21 mouse cellular contexts compared by ENCODE assay signal in genomic region chr6:15486909-15487308, GRCm38 (mm10).
"Had no signal": no experiment of that assay in that cellular context is flagged by ENCODE, and none has a peak within 500 bp of the region (broad histone marks: within the 10 kb centered on the region; RNA-seq: fewer than 3 reads in every experiment).

No protein-coding gene starts in this region.

- H3K27me3 ChIP-seq: liver, embryonic 13.5 days; liver, embryonic 15.5 days; lung, embryonic 15.5 days; megakaryocyte, embryonic 14.5 days; neural tube, embryonic 13.5 days; neural tube, embryonic 15.5 days had no signal

- H3K9me3 ChIP-seq: liver, embryonic 13.5 days; liver, embryonic 15.5 days; lung, embryonic 15.5 days; megakaryocyte, embryonic 14.5 days; neural tube, embryonic 13.5 days; neural tube, embryonic 15.5 days had no signal

- H3K36me3 ChIP-seq: liver, embryonic 13.5 days; liver, embryonic 15.5 days; lung, embryonic 15.5 days; neural tube, embryonic 13.5 days; neural tube, embryonic 15.5 days had no signal

- H3K27ac ChIP-seq: liver, embryonic 13.5 days; liver, embryonic 15.5 days; lung, embryonic 15.5 days; macrophage; neural tube, embryonic 13.5 days; neural tube, embryonic 15.5 days had no signal

- H3K4me2 ChIP-seq: liver, embryonic 11.5 days; liver, embryonic 13.5 days; liver, embryonic 15.5 days; lung, embryonic 15.5 days; neural tube, embryonic 13.5 days; neural tube, embryonic 15.5 days had no signal

- ATAC-seq: liver, postnatal 0 days; lung, postnatal 0 days had no signal

- H3K9ac ChIP-seq: liver, embryonic 13.5 days; liver, embryonic 15.5 days; liver, postnatal 0 days; lung, embryonic 15.5 days; neural tube, embryonic 13.5 days; neural tube, embryonic 15.5 days had no signal

- DNase-seq: liver, embryonic 13.5 days; liver, postnatal 0 days; lung, adult 2 months; lung, postnatal 14 days; lung, postnatal 36 days; right cerebral cortex, adult 18-20 months; right cerebral cortex, postnatal 25 days; right cerebral cortex, postnatal 4 days; spleen, adult 18-20 months; thymus, adult 18-20 months; thymus, postnatal 14 days; thymus, postnatal 36 days had no signal

- H3K4me1 ChIP-seq: liver, embryonic 13.5 days; liver, embryonic 15.5 days; lung, embryonic 15.5 days; megakaryocyte, embryonic 14.5 days; neural tube, embryonic 13.5 days; neural tube, embryonic 15.5 days had no signal

- H3K4me3 ChIP-seq: liver, embryonic 13.5 days; liver, embryonic 15.5 days; lung, embryonic 15.5 days; megakaryocyte, embryonic 14.5 days; myocyte; neural tube, embryonic 13.5 days; neural tube, embryonic 15.5 days had no signal
